Mouse (Mus musculus) megakaryocyte, embryonic 14.5 days (primary cell): ENCODE results near the gene Chic1. TPM values are rescaled to one million over a fixed set of nuclear protein-coding genes. Genes with fewer than 3 reads are reported as not detected.

Experiments used
- H3K27me3 ChIP-seq: replicated peaks from 2 replicates; pipeline ENCODE3; 2012; ENCODE audit warnings: inconsistent platforms
- H3K36me3 ChIP-seq: replicated peaks from 2 replicates; pipeline ENCODE3; 2012; ENCODE audit warnings: low read length, inconsistent platforms, mixed read lengths
- H3K4me1 ChIP-seq: 2 replicates; pipeline ENCODE4 v1.6.1; 2012; ENCODE audit warnings: inconsistent platforms
- H3K4me3 ChIP-seq: replicated peaks from 2 replicates; pipeline ENCODE3; 2012; ENCODE audit warnings: moderate library complexity, mild to moderate bottlenecking, inconsistent platforms
- H3K9me3 ChIP-seq: 2 replicates; pipeline ENCODE4 v1.6.1; 2012; ENCODE audit warnings: inconsistent platforms
- FLI1 ChIP-seq: IDR thresholded peaks from 2 replicates; pipeline ENCODE4 v1.6.1; 2012; ENCODE audit warnings: low read length, inconsistent platforms, mixed read lengths
- GATA1 ChIP-seq: IDR thresholded peaks from 3 replicates; pipeline ENCODE4 v1.6.1; 2012; ENCODE audit warnings: mixed read lengths, low read length, inconsistent platforms, borderline replicate concordance
- polyA plus RNA-seq: library from polyadenylated mRNA; stranded (reverse); fragments of >175 nt; gene quantifications from 2 replicates; pipeline ENCODE4 v1.2.3, GENCODE M21; 2012; ENCODE audit warnings: low replicate concordance; ENCODE audit not compliant: insufficient read depth

Gene Chic1
- not detected in 2 replicates for polyA plus RNA-seq

DNA sequence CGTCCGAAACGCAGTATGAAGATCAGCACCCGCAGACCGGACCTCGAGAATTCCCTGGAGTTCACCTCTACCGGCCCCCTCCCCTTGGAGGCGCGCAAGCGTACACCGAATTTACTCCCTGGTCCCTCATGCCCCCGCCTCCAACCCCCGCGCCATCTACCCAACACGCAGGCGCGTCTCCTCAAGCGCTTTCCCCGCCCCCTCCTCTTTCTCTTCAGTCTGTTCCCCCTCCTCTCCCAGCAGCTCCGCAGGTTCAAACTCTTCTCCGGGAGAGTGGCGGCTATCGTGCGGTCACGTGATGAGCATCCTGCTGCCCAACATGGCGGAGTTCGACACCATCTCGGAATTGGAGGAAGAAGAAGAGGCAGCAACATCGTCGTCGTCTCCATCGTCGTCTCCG is at the start of gene Chic1:
Gene Chic1 (plus strand): TSS at position 190 of the 400 bp plus-strand sequence.
- TF ChIP-seq GATA1: no peak
- no peak for TF ChIP-seq FLI1
- peak within 1 kb of the TSS; percentile 93 for H3K4me3 ChIP-seq
- H3K9me3 ChIP-seq: no peaks in the 10 kb centered on the region
- H3K4me1 ChIP-seq: peaks cover 8% of the 10 kb centered on the region
- H3K27me3 ChIP-seq: peaks cover 35% of the 10 kb centered on the region
- no peaks in the 10 kb centered on the region for H3K36me3 ChIP-seq

DNA sequence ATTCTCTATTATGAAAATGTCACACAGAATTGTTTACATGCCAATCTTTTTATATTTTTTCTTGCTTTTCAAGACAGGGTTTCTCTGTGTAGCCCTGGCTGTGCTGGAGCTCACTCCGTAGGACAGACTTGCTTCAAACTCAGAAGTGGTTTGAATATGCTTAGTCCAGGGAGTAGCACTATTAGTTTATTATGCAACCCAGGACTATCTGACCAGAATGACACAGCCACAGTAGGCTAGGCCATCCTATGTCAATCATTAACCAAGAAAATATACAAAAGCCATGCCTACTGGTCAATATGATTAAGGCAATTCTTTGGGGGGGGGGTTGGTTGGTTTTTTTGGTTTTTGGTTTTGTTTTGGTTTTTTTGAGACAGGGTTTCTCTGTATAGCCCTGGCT is 48.0 kb upstream of the Chic1 start:
- no peaks in the 10 kb centered on the region for H3K36me3 ChIP-seq
- no peak overlapping the region for H3K4me3 ChIP-seq
- no peaks in the 10 kb centered on the region for H3K9me3 ChIP-seq
- H3K4me1 ChIP-seq: no peaks in the 10 kb centered on the region
- peaks cover 2% of the 10 kb centered on the region for H3K27me3 ChIP-seq
- TF ChIP-seq GATA1 (no peak), FLI1 (no peak)

DNA sequence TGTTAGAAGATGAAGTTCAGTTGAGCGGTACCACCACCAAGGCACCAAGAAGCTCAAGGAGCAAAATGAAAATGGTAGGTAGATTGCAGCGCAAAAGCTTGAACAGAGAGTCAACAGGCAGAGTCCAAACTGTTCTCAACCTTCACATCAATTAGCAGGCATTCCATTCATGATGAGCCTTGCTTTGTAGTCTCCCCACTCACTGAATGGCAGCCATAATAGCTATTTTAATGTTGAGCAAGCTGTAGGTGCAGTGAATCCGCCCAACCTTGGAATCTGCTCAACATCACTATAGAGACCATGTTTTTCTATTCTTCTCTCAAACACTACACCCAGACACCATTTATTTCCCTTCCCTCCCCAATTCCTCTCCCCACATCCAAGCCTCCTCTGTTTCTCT is 44.6 kb upstream of the Chic1 start:
- Histone ChIP-seq H3K4me1 (no peaks in the 10 kb centered on the region), H3K9me3 (no peaks in the 10 kb centered on the region), H3K36me3 (no peaks in the 10 kb centered on the region), H3K4me3 (no peak overlapping the region), H3K27me3 (peaks cover 5% of the 10 kb centered on the region)
- TF ChIP-seq GATA1: no peak
- no peak for TF ChIP-seq FLI1

DNA sequence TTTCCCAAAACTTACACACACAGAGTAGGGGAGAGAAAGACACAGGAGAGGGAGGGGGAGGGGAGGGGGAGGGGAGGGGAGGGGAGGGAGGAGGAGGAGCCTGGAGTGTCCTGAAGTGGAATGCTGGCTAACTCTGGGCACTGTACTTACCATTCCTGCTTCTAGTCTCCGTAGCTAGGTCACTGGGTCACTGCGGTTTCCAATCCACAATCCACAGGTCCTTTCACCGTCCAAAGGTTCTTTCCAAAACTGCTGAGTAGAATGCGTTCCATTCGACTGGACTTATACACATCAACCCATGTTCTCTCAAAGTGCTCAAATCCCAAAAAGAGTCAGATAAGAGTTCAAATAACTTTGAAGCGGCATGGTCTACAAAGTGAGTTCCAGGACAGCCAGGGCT is 42.1 kb upstream of the Chic1 start:
- H3K36me3 ChIP-seq: no peaks in the 10 kb centered on the region
- TF ChIP-seq FLI1: no peak
- TF ChIP-seq GATA1: no peak
- H3K4me1 ChIP-seq: no peaks in the 10 kb centered on the region
- H3K27me3 ChIP-seq: peaks cover 10% of the 10 kb centered on the region
- no peak overlapping the region for H3K4me3 ChIP-seq
- H3K9me3 ChIP-seq: no peaks in the 10 kb centered on the region

DNA sequence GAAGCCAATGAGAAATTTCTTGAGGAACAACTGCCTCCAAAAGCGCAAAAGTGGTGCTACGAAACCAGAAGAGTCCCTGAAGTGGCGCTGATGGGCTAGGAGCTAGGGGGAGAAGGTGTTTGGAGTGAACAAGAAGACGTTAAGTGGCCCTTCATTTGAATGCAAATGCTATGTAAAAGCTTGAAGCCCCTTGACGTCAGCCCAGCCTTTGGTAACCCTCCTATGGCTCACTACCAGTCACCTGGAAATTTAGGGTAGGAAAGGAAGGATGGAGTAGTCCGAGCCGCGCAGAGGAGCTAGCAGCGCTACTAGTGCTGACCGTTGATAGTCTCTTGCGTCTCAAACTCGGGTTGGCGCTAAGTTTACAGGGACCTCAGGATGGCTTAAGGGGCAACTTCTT is 35.1 kb upstream of the Chic1 start, which contains the start of gene Cdx4:
Gene Cdx4 (plus strand): TSS at position 253 of the 400 bp plus-strand sequence.
- no peaks in the 10 kb centered on the region for H3K36me3 ChIP-seq

DNA sequence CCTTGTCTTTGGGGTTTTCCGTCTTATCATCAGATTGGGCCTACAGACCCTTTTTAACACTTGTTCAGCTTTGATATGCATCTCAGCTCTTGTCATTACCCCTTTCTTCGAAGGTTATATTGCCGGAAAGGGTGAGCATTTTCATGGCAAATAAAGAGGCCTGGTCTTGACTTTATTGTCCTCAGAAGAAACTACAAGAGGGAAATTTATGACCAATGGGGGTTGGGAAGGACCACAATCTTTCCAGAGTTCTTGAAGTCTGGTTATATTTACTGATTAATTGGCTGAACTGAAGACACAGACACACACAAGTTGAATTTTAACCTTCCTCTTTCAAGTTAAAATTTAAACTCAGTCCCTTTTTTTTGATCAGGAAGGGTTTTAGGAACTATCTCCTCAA is 30.4 kb upstream of the Chic1 start:
- peaks cover 6% of the 10 kb centered on the region; the same call in 1 of the 2 replicates for H3K9me3 ChIP-seq
- peaks cover 36% of the 10 kb centered on the region for H3K27me3 ChIP-seq
- H3K4me3 ChIP-seq: no peak overlapping the region
- TF ChIP-seq FLI1 (no peak), GATA1 (no peak)
- H3K36me3 ChIP-seq: no peaks in the 10 kb centered on the region
- H3K4me1 ChIP-seq: no peaks in the 10 kb centered on the region

More for the DNA sequence above, 35.1 kb upstream of the Chic1 start, which contains the start of gene Cdx4:
- Histone ChIP-seq H3K9me3 (peaks cover 6% of the 10 kb centered on the region; the same call in 1 of the 2 replicates), H3K4me3 (no peak within 1 kb of the TSS), H3K4me1 (no peaks in the 10 kb centered on the region), H3K27me3 (peaks cover 42% of the 10 kb centered on the region)
- TF ChIP-seq GATA1: no peak
- TF ChIP-seq FLI1: no peak

DNA sequence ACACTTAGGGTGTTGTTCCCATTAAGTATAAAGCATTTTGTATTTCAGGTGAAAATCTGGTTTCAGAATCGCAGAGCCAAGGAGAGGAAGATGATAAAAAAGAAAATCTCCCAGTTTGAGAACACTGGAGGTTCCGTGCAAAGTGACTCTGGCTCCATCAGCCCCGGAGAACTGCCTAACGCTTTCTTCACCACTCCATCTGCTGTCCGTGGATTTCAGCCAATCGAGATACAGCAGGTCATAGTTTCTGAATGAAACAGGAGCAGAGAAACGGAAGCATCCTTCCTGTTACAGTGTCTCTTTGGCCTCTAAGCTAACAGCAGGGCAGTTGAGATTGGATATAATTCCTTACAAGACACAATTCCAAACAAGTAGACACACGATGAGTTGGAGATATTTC is 26.9 kb upstream of the Chic1 start:
- no peaks in the 10 kb centered on the region for H3K4me1 ChIP-seq
- no peaks in the 10 kb centered on the region for H3K36me3 ChIP-seq
- TF ChIP-seq GATA1 (no peak), FLI1 (no peak)
- H3K9me3 ChIP-seq: no peaks in the 10 kb centered on the region
- peaks cover 14% of the 10 kb centered on the region for H3K27me3 ChIP-seq
- no peak overlapping the region for H3K4me3 ChIP-seq

DNA sequence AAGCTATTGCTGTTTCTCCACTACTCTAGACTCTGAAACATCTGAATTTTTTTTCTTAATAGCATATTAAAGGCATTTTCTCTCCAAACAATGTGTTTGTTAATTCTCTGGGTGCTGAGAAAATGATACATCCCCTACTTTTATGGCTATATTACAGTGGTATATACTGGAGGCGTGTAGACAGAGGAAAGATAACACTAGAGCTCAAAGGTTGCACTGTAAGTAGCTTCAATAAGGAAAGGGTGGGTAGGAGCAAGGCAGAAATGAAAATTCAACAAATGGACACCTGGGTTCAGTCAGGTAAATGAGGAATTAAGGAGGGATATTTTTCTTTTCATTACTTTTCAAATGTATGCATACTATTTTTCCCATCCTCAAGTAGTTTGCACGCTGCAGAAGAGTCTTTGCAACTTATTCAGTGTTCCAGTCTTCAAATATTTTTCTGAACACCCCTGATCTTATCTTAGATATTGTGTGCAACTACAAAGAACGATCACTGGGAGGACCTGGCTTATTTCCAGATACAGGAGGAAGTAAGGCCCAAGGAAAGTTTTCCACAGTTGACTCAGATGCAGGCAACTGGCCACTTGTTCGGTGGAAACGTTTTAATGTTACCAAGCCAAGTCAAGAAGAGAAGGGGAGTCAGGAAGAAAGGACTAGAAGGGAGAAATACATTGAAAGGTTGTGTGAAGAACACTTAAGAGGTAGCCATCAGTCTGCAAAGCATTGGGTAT is 25.0 kb upstream of the Chic1 start:
- Histone ChIP-seq H3K27me3 (peaks cover 10% of the 10 kb centered on the region), H3K36me3 (no peaks in the 10 kb centered on the region), H3K9me3 (no peaks in the 10 kb centered on the region), H3K4me1 (no peaks in the 10 kb centered on the region), H3K4me3 (no peak overlapping the region)
- TF ChIP-seq GATA1 (no peak), FLI1 (no peak)

DNA sequence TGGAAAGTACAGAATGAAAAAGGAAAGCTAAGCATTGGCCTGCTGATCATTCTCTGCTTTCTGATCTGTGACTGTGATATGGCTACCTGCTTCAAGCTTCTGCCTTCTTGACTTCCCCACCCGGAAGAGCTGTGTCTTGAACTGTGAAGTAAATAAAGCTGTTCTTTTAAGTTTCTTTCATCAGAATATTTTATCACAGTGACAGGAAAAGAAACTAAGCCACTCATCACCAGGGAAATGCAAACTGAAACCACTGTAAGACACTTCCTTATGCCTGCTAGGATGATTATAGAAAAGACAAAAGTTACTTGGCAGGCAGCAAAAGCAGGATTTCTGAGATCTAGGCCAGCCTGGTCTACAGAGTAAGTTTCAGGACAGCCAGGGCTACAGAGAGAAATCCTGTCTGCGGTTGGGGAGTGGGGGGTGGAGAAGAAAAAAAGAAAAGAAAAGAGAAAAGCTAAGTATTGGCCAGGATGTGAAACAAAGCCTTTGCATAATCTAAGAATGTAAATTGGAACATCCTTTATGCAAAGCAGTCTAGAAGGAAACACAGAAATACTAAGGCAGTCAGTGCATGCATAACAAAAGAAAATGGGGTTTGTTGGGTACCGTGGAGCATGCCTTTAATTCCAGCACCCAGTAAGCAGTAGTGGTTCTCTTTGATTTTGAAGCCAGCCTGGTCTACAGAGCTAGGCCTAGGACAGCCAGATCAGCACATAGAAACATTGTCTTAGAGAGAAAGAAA is 14.7 kb upstream of the Chic1 start:
- TF ChIP-seq GATA1: no peak
- no peak for TF ChIP-seq FLI1
- no peaks in the 10 kb centered on the region; the same call in 1 of the 2 replicates for H3K9me3 ChIP-seq
- no peaks in the 10 kb centered on the region for H3K36me3 ChIP-seq
- no peak overlapping the region for H3K4me3 ChIP-seq
- H3K27me3 ChIP-seq: peaks cover 8% of the 10 kb centered on the region
- no peaks in the 10 kb centered on the region for H3K4me1 ChIP-seq

DNA sequence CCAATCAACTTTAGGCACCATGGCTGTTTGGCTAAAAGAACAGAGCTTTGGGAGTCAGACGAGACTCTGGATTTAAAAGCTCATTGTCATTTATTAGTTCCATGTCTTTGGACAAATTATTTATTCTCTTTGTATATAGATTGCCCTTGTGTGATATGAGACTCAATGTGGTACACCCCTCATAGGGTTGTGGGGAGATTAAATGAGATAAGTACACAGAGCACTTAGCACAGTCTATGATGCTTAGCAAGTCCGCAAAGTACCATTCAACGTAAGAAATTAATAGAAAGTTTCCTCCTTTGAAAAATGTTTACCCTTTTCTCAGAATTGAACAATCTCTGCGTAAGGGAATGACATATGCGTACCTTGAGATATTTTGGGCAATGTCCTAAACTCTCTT is 492 bp upstream of the Chic1 start:
- Histone ChIP-seq H3K4me1 (peaks cover 8% of the 10 kb centered on the region), H3K36me3 (no peaks in the 10 kb centered on the region), H3K4me3 (no peak overlapping the region), H3K27me3 (peaks cover 38% of the 10 kb centered on the region), H3K9me3 (no peaks in the 10 kb centered on the region)
- TF ChIP-seq GATA1 (no peak), FLI1 (no peak)

DNA sequence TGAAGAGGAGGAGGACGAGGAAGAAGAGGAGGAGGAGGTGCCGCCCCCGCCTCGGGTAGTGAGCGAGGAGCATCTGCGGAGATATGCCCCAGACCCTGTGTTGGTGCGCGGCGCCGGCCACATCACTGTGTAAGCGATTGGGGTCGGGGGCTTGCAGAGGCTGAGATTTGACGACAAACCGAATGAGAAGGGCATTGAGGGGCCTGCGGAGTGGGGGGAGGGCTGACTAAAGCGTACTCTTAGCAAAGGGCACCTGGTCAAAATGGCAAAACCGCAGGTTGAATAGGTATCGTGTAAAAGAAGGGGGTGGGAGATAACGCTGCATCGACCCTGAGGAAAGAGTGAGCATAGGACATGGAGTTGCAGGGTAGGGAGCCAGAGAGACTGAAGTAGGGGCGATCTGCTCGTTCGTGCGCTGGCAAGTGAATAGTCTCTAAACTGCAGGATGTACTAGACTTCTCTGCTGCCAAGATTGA is 523 bp downstream of the Chic1 start:
- TF ChIP-seq FLI1: no peak
- TF ChIP-seq GATA1: no peak

More for the DNA sequence above, 523 bp downstream of the Chic1 start:
- no peaks in the 10 kb centered on the region for H3K9me3 ChIP-seq
- peak overlapping the region; percentile 93 for H3K4me3 ChIP-seq
- peaks cover 35% of the 10 kb centered on the region for H3K27me3 ChIP-seq
- H3K4me1 ChIP-seq: peaks cover 8% of the 10 kb centered on the region
- no peaks in the 10 kb centered on the region for H3K36me3 ChIP-seq
